Mouse (Mus musculus) spleen, adult 2 months (tissue): ENCODE results near the gene Mknk2. TPM values are rescaled to one million over a fixed set of nuclear protein-coding genes. Genes with fewer than 3 reads are reported as not detected.

Experiments used
- DNase-seq, 2 experiments: peaks; one replicate each; pipeline versions ENCODE4 v3.0.0 to v3.0.0-alpha.2; 2012 to 2021; ENCODE audit warnings: low spot score in 2 of 2, low read depth in 1 of 2
- H3K27ac ChIP-seq: fragments of 200-500 bp; 2 replicates; pipeline ENCODE4 v1.5.1; 2012; ENCODE audit warnings: low read length, inconsistent platforms; ENCODE audit not compliant: insufficient read depth
- H3K27me3 ChIP-seq: fragments of 200-500 bp; 2 replicates; pipeline ENCODE4 v1.6.1; 2012; ENCODE audit warnings: mild to moderate bottlenecking, moderate library complexity, low read length, inconsistent platforms; ENCODE audit not compliant: control insufficient read depth, insufficient read depth
- H3K36me3 ChIP-seq: fragments of 200-500 bp; 2 replicates; pipeline ENCODE4 v1.6.1; 2012; ENCODE audit warnings: mild to moderate bottlenecking, low read length, inconsistent platforms; ENCODE audit not compliant: control insufficient read depth, insufficient read depth
- H3K4me1 ChIP-seq: fragments of 200-500 bp; 2 replicates; pipeline ENCODE4 v1.6.1; 2011; ENCODE audit warnings: inconsistent platforms; ENCODE audit not compliant: control insufficient read depth, insufficient read depth, insufficient read length
- H3K4me3 ChIP-seq: fragments of 200-500 bp; 2 replicates; pipeline ENCODE4 v1.5.1; 2011; ENCODE audit warnings: mild to moderate bottlenecking, inconsistent platforms; ENCODE audit not compliant: insufficient read depth, insufficient read length; ENCODE audit errors: extremely low read depth
- CTCF ChIP-seq: fragments of 200-500 bp; IDR thresholded peaks from 2 replicates; pipeline ENCODE4 v1.5.1; 2011; ENCODE audit warnings: mild to moderate bottlenecking, inconsistent platforms; ENCODE audit not compliant: insufficient read depth, insufficient read length, insufficient replicate concordance; ENCODE audit errors: extremely low read depth
- POLR2A ChIP-seq: fragments of 200-500 bp; IDR thresholded peaks from 2 replicates; pipeline ENCODE4 v1.6.1; 2011; ENCODE audit warnings: low read depth, low read length, inconsistent platforms
- WGBS: fragments of 180-500 bp; shearing (Covaris S2); methylation state at CpG from one replicate; pipeline ENCODE4 v1.1.7; 2018; 5-methylcytosine and 5-hydroxymethylcytosine counted together
- polyA plus RNA-seq: library from polyadenylated mRNA; depleted of rRNA; stranded (reverse); fragments of >200 nt; gene quantifications from 2 replicates; pipeline ENCODE4 v1.2.3, GENCODE M21; 2012; rRNA removed

Mknk2 gene
- polyA plus RNA-seq, 1 experiment, result 351 TPM

- TF ChIP-seq CTCF, result no peak
- TF ChIP-seq POLR2A, result no peak
- no peak overlapping the region for H3K27ac ChIP-seq
These were observed 58.3 kb downstream of the Mknk2 start for GRCm38 (mm10) chr10:80619465-80620244.

DNA sequence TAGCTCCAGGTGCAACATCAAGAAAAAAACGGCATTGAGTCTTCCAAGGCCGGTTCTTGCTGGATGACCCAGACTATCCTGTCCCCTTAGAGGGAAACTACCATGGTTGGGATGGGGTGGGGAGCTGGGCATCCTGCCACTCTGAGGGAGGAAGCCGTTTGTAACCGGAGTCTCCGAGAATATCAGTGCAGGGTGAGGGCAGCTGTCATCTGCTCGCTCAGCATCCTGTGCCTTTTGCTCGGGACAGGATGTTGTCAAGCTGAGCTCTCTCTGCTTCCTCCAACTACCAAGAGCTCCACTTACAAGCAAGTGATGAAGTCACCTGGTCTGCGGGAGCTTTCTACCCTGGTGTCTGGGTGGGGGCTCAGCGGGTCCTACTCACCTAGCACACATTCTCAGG is 59.7 kb downstream of the Mknk2 start:
- DNase-seq, result peak; percentile 66
- Histone ChIP-seq H3K4me1 (peaks cover 11% of the 10 kb centered on the region; the same call in 1 of the 2 replicates), H3K4me3 (no peak overlapping the region), H3K36me3 (peaks cover 11% of the 10 kb centered on the region; the same call in 1 of the 2 replicates), H3K27me3 (no peaks in the 10 kb centered on the region), H3K27ac (peak overlapping the region; percentile 52)
- TF ChIP-seq POLR2A, result no peak
- 9% methylated on average over 9 of the region's 9 CpGs for WGBS

More at GRCm38 (mm10) chr10:80619465-80620244, 58.3 kb downstream of the Mknk2 start:
- WGBS, result 89% methylated on average over 8 of the region's 8 CpGs
- no peaks in the 10 kb centered on the region for H3K27me3 ChIP-seq
- no peak overlapping the region for H3K4me3 ChIP-seq
- H3K4me1 ChIP-seq, result peaks cover 4% of the 10 kb centered on the region; the same call in 1 of the 2 replicates
- no peak for DNase-seq
- H3K36me3 ChIP-seq, result peaks cover 9% of the 10 kb centered on the region; the same call in 1 of the 2 replicates

Other genes starting within 250 kb of the Mknk2 start
- 173 and 240 TPM in 2 replicates for gene Tcf3, start 244.5 kb downstream of the Mknk2 start, polyA plus RNA-seq
- not detected in 2 replicates for gene Onecut3, start 183.3 kb downstream of the Mknk2 start, polyA plus RNA-seq
- 0.01 and 0.04 TPM in 2 replicates for gene Atp8b3, start 139.0 kb downstream of the Mknk2 start, polyA plus RNA-seq
- gene Rexo1, start 116.6 kb downstream of the Mknk2 start, polyA plus RNA-seq, result 78.0 and 95.1 TPM in 2 replicates
- gene Klf16, start 100.8 kb downstream of the Mknk2 start, polyA plus RNA-seq, result 27.9 and 41.8 TPM in 2 replicates
- gene Abhd17a, start 87.8 kb downstream of the Mknk2 start, polyA plus RNA-seq, result 220 and 302 TPM in 2 replicates
- gene Scamp4, start 75.2 kb downstream of the Mknk2 start, polyA plus RNA-seq, result 94.8 and 110 TPM in 2 replicates
- gene Adat3, start 75.2 kb downstream of the Mknk2 start, polyA plus RNA-seq, result 17.0 and 25.7 TPM in 2 replicates
- 2.9 and 3.0 TPM in 2 replicates for gene Gm49322, start 72.1 kb downstream of the Mknk2 start, polyA plus RNA-seq
- 206 and 283 TPM in 2 replicates for gene Csnk1g2, start 55.3 kb downstream of the Mknk2 start, polyA plus RNA-seq
- 49.5 and 66.1 TPM in 2 replicates for gene Btbd2, start 21.0 kb downstream of the Mknk2 start, polyA plus RNA-seq
- gene Mob3a, start 23.9 kb upstream of the Mknk2 start, polyA plus RNA-seq, result 130 and 156 TPM in 2 replicates
- 49.0 and 60.8 TPM in 2 replicates for gene Izumo4, start 24.1 kb upstream of the Mknk2 start, polyA plus RNA-seq
- gene Ap3d1, start 64.2 kb upstream of the Mknk2 start, polyA plus RNA-seq, result 92.5 and 111 TPM in 2 replicates
- gene Dot1l, start 77.1 kb upstream of the Mknk2 start, polyA plus RNA-seq, result 46.2 and 56.2 TPM in 2 replicates
- 38.7 and 54.3 TPM in 2 replicates for gene Sf3a2, start 120.1 kb upstream of the Mknk2 start, polyA plus RNA-seq
- 71.8 and 97.5 TPM in 2 replicates for gene Plekhj1, start 120.5 kb upstream of the Mknk2 start, polyA plus RNA-seq
- 1.3 and 2.3 TPM in 2 replicates for gene Amh, start 127.1 kb upstream of the Mknk2 start, polyA plus RNA-seq
- gene Jsrp1, start 135.4 kb upstream of the Mknk2 start, polyA plus RNA-seq, result not detected in 2 replicates
- gene Oaz1, start 148.5 kb upstream of the Mknk2 start, polyA plus RNA-seq, result 730 and 862 TPM in 2 replicates
- gene Lingo3, start 165.9 kb upstream of the Mknk2 start, polyA plus RNA-seq, result 0.02 TPM in 2 replicates
- gene Lsm7, start 177.1 kb upstream of the Mknk2 start, polyA plus RNA-seq, result 84.0 and 103 TPM in 2 replicates
- gene Sppl2b, start 177.2 kb upstream of the Mknk2 start, polyA plus RNA-seq, result 127 and 130 TPM in 2 replicates
- gene Tmprss9, start 193.7 kb upstream of the Mknk2 start, polyA plus RNA-seq, result 0.08 and 0.09 TPM in 2 replicates
- gene Timm13, start 222.9 kb upstream of the Mknk2 start, polyA plus RNA-seq, result 123 and 133 TPM in 2 replicates
- gene Lmnb2, start 240.1 kb upstream of the Mknk2 start, polyA plus RNA-seq, result 11.0 and 13.2 TPM in 2 replicates